Mouse (Mus musculus) adrenal gland, postnatal 36 days (tissue): ENCODE results near the gene Timm13. TPM values are rescaled to one million over a fixed set of nuclear protein-coding genes. Genes with fewer than 3 reads are reported as not detected.

Source experiments
- DNase-seq, 2 experiments: peaks; one replicate each; pipeline ENCODE4 v3.0.0; 2021; ENCODE audit warnings: mixed read lengths in 1 of 2
- total RNA-seq, 2 experiments: library from RNA; stranded (reverse); gene quantifications; 2 replicates each; pipeline ENCODE4 v1.2.3; 2021

Gene Timm13
- total RNA-seq, 2 experiments from 2014 or later: 202 to 239 TPM

DNA sequence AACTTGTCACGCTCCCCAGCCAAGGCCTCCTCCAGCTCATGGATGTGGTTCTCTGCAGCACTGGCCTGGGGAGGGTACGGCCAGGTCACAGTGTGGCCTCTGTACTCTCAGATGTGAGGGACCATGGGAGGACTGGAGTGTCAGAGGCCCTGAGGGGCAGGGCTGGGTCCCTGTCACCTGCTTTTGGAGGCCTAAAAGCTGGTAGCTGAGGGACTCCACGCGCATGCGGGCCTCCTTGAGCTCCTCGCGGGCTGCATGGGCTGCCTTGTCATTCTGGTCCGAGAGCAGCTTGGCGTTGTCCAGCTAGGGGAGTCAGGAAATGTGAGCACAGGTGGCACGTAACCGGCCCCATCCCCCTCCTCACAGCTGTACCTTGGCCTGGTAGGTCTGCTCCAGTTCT lies 3.9 kb upstream of the Timm13 start:
- DNase-seq: no peak

- DNase-seq: peak in 1 of 2 experiments; percentile 58
Measured at GRCm38 (mm10) chr10:80904004-80904693, 3.4 kb upstream of the Timm13 start.

DNA sequence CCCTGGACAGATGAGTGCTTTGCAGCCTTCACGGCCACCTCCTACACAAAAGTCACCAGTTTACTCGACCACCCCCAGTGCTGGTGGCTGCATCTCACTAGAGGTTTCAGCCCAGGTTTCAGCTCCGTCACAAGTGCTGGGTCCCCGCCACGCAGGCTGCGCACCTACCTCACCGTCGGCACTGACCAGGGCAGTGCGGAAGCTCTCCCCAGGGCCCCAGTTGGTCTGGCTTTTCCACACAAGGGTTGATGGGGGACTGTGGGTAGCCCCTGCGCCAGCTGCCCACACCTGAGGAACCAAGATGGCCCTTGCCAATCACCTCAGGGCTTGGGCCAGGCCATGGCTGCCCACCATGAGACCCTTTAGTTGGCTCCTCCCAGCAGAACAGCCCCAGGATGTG lies 2.5 kb upstream of the Timm13 start:
- DNase-seq: no peak

DNA sequence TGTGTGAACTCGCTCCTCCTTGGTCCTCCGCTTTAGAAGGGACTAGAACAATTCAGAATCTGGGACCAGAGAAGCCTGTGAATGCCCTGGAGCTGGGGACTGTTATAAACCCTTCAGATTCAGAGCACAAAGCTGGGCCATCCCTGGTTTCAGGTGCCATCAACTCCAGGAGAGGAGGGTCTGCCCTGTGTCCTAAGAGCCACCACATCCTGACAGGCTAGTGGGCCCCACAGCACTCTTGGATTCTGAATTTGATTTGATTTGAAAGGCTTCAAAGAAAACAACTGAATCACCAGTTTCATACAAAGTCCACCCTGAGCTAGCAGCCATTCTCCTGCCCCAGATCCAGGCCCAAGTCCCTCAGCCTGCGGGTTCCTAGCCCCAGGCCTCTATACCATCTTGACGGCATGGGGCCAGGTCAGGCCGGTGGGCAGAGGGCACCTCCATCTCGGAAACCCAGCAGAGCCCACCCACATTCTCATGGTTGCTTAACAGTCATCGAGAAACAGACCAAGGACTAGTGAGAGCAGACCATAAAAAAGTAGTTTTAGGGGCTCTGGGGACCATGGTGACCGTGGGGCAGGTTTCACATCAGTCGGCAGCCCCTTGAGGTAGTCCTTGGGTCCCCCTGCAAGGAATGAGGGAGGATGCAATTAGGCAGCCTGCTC lies 1.6 kb upstream of the Timm13 start:
- DNase-seq: no peak

DNA sequence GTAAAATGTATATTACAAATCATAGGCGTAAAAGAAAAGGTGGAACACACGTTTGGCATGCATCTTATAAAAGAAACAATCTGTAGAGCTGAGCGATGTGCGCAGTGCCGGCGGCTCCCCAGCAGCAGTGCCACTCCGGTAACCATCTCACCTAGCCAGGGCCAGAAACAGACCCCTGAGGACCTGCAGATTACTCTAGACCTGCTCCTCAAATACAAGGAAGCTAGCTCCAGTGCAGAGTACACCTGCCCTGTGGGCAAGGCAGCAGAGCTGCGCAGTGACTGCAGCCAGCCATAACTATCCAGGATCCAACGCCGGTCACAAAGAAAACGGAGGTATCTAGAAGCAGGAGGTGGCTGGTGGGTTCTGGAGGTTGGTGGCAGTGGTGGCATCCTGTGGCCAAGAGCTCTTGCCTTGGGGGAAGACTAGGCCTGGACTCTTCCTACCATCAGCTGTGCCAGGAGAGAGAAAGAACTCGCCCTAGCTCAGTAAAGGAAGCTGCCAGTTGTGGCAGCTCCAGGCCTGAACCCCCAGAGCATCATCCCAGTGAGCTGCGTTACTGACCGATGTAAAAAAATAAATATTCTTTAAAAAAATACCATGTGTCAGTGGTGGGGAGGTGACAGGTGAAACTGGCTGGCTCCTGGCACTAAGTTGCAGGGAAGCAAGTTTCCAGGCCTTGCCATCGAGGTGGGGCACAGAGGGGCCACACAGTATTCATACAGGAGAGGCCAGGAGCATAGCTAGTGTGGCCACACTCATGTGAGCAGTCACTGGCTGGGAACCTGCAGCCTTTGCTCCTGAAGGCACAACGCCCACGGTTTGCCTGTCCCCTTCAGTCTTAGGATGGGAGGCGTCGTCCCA lies 872 bp upstream of the Timm13 start:
- no peak for DNase-seq

DNA sequence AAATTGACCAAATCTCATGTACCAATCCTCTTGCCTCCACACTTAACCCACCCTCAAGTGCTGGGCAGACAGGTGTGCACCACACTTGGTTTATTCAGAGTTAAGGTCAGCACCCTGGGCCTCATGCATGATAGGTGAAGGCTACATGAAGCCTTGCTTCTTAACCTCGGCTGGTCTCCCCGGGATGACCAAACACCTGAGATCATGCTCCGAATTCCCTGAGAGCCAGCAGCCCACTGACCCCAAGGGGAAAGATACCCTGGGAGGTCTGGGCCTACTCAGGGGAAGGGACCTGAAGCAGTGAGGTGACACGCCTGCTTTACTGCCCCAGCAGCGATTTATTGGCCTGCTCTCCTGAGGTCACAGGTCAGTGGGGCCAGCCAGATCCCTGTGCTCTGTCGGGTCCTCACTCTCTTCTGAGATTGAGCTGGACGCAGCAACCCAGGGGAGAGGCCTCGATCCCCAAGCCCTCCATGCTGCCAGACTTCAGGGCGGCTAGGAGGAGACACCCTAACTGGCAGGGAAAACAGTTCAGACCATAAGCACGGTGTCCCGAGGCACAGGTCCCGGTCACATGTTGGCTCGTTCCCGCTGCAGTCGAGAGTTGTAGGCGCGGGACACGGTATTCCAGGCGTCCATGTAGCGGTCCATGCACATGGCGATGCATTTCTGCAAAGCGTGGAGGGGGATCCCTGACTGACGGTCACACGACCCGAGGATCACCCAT lies 1.0 kb downstream of the Timm13 start:
- DNase-seq: no peak

DNA sequence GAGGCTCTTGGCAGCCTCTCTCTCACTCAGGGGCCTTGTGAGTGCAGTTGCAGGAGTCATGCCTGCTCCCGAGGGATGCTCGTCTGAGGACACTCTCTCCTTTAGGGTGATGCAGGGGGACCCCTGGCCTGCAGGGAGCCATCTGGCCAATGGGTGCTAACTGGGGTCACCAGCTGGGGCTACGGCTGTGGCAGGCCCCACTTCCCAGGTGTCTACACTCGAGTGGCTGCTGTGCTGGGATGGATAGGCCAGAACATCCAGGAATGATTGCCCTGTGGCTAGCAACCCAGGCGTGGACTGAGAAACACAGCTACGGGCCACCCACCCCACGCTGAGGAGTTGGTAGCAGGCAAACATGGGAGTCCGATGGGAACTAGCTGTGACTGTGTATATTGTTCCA lies 1.7 kb downstream of the Timm13 start:
- DNase-seq: no peak

DNA sequence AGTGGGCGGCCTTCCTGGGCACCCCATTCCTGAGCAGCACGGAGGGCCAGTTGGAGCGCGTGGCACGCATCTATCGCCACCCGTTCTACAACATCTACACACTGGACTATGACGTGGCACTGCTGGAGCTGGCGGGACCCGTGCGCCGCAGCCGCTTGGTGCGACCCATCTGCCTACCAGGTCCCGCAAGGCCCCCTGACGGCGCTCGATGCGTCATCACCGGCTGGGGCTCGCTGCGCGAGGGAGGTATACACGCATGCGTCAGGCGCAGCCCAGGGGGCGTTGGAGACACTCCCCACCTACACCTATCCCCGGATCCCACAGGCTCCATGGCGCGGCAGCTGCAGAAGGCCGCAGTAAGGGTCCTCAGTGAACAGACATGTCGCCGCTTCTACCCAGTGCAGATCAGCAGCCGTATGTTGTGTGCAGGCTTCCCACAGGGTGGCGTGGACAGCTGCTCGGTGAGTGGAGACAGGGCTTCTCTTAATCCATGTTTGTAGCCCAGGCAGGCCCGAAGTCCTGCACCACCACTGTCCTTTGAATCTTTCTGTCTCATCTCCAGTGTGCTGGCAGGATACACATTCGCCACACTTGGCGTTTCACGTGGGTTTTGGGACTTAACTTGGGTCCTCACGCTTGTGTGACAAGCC lies 2.8 kb downstream of the Timm13 start:
- DNase-seq: peak; percentile 40 to 44

DNA sequence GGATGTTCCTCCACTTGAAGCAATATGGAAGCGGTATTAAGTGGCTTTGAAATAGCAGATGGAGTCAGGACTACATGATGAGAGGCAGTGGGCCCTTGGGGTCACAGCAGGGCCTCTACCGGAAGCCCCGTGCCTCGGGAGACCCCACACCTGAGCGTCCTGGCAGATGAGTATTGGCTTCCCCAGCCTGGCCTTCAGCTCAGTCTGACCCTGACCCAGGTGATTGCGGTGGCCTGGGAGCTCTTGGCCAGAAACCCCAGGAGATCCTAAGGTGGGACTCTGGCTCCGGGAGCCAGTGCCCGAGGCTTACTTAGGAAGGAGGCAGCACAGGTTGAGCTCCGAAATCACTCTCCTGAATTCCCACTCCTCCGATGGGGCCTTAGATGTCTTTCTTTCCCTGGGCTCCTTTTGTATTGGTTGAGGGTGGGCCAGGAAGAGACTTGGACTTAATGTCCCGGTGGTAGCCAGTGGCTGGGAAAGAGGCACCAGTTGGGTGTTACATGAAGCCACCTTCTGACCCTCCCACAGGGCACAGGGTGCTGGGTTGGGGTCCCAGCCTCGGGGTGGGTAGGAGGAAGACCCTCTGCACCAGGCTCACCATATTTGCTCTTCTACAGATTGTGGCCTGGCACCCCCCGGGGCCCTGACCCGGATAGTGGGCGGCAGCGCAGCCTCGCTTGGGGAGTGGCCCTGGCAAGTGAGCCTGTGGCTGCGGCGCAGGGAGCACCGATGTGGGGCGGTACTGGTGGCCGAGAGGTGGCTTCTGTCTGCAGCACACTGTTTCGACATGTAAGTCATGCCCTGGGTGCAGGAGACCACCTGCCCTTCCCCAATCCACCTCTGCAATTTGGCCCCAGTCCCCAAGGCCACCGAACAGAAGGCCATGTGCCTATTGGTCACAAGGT lies 3.9 kb downstream of the Timm13 start:
- DNase-seq: no peak

GRCm38 (mm10) chr10:80895697-80896096 lies 5.1 kb downstream of the Timm13 start:
- DNase-seq: no peak

- DNase-seq: no peak
Measured at GRCm38 (mm10) chr10:80895100-80895499, 5.7 kb downstream of the Timm13 start.

- peak; percentile 90 to 91 for DNase-seq
Measured at GRCm38 (mm10) chr10:80887181-80887580, 13.6 kb downstream of the Timm13 start.

DNA sequence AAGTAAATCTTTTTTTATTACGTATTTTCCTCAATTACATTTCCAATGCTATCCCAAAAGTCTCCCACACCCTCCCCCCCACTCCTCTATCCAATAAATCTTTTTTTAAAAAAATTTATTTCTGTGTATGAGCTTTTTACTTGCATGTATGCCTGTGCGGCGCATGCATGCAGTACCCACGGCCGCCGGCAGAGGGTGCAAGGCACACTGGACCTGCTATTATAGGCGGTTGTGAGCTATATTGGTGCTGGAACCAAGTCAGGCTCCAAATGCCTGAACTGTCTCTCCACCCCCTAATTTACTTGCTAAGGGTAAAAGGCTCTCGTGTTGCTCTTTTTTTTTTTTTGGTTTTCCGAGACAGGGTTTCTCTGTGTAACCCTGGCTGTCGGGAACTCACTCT lies 19.5 kb downstream of the Timm13 start:
- DNase-seq: peak; percentile 82 to 84

DNA sequence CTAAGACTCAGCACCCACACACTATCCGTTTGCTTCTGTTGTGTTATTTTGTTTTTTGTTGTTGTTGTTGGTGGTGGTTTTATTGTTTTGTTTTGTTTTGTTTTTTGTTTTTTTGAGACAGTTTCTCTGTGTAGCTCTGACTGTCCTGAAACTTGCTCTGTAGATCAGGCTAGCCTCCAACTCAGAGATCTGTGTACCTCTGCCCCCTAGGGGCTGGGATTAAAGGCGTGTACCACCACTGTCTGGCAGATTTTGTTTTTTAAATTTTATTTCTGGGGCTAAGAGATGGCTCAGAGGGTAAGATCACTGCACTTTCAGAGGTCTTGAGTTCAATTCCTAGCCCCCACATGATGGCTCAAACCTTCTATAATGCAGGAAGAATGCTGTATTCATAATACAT lies 19.9 kb downstream of the Timm13 start:
- no peak for DNase-seq

- peak; percentile 75 to 86 for DNase-seq
Measured at GRCm38 (mm10) chr10:80880131-80880641, 20.6 kb downstream of the Timm13 start.

- peak in 1 of 2 experiments; percentile 18 for DNase-seq
Measured at GRCm38 (mm10) chr10:80876594-80876993, 24.2 kb downstream of the Timm13 start.

- DNase-seq: peak; percentile 63 to 72
Measured at GRCm38 (mm10) chr10:80876028-80876427, 24.7 kb downstream of the Timm13 start.

DNA sequence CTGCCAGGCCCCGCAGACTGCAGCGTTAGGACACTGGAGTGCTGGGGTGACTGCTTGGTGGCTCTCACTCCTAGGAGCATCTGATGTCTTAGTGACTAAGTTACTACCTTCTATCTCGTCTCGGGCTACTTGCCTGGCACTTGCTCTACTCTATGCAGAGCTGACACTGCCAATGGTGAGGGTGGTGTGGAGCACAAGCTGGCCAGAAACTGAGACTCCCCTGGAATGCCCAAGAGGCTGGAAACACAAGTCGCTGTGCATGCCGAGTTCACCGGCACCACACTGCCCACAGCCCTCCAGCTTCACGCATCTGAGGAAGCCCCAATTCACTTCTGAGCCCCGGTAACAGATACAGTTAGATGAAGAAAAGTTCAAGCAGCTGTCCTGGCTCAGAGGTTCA lies 26.7 kb downstream of the Timm13 start:
- no peak for DNase-seq

DNA sequence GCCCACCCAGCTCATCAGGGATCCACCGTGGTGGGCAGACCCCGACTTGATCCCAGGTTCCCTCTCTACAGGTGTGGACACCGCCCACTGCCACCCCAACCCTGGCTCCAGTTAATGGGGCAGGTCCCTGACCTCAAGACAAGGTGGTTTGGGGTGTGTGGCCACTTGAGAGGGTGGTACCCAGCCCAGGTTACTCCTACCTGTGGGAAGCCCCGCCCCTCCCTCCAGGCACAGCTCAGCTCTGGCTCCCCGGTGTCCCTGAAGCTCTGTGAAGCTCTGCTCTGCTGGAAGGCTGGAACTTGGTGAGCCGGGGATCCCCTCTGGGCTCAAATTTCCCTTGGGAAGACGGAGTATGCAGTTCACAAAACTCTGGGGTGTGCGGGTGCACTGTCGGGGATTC lies 29.2 kb downstream of the Timm13 start, which contains the start of gene Tmprss9:
TSS of gene Tmprss9 (plus strand) at position 268 of the 400 bp plus-strand sequence.
- no peak for DNase-seq

GRCm38 (mm10) chr10:80870993-80871392 lies 29.8 kb downstream of the Timm13 start:
- DNase-seq: peak in 1 of 2 experiments; percentile 25
